Mouse (Mus musculus): ENCODE data around the gene Ccdc160. TPM values are rescaled to one million over a fixed set of nuclear protein-coding genes. Genes with fewer than 3 reads are reported as not detected.

Ccdc160 gene
- polyA plus RNA-seq, 1 experiment: not detected

GRCm38 (mm10) chrX:52760191-52760945, 30.6 kb upstream of the Ccdc160 start:
- no peak for TF ChIP-seq TAL1 (IDR thresholded peaks at IDR 0.05; ENCODE audit: low read length)
- TF ChIP-seq GATA1 (IDR thresholded peaks at IDR 0.05; ENCODE audit: low read length): no peak
- no peaks in the 10 kb centered on the region for H3K36me3 ChIP-seq (ENCODE audit: control insufficient read depth)

GRCm38 (mm10) chrX:52762221-52762620, 28.8 kb upstream of the Ccdc160 start:
- no peaks in the 10 kb centered on the region for H3K4me1 ChIP-seq (ENCODE audit: control insufficient read depth)
- TF ChIP-seq TAL1 (IDR thresholded peaks at IDR 0.05; ENCODE audit: low read length) (no peak), GATA1 (IDR thresholded peaks at IDR 0.05; ENCODE audit: low read length) (no peak)
- no peak overlapping the region for H3K4me3 ChIP-seq (replicated peaks)
- H3K9me3 ChIP-seq (ENCODE audit: control insufficient read depth, low read length): no peaks in the 10 kb centered on the region
- H3K27me3 ChIP-seq (ENCODE audit: control insufficient read depth): no peaks in the 10 kb centered on the region
- no peaks in the 10 kb centered on the region for H3K36me3 ChIP-seq (ENCODE audit: control insufficient read depth)

More at GRCm38 (mm10) chrX:52760191-52760945, 30.6 kb upstream of the Ccdc160 start:
- Histone ChIP-seq H3K4me3 (replicated peaks) (no peak overlapping the region), H3K9me3 (ENCODE audit: control insufficient read depth, low read length) (no peaks in the 10 kb centered on the region), H3K4me1 (ENCODE audit: control insufficient read depth) (no peaks in the 10 kb centered on the region), H3K27me3 (ENCODE audit: control insufficient read depth) (no peaks in the 10 kb centered on the region)

GRCm38 (mm10) chrX:52775973-52776372, 15.0 kb upstream of the Ccdc160 start:
- no peak overlapping the region for H3K4me3 ChIP-seq (replicated peaks)
- H3K27me3 ChIP-seq (ENCODE audit: control insufficient read depth): no peaks in the 10 kb centered on the region
- TF ChIP-seq TAL1 (IDR thresholded peaks at IDR 0.05; ENCODE audit: low read length) (no peak), GATA1 (IDR thresholded peaks at IDR 0.05; ENCODE audit: low read length) (no peak)

DNA sequence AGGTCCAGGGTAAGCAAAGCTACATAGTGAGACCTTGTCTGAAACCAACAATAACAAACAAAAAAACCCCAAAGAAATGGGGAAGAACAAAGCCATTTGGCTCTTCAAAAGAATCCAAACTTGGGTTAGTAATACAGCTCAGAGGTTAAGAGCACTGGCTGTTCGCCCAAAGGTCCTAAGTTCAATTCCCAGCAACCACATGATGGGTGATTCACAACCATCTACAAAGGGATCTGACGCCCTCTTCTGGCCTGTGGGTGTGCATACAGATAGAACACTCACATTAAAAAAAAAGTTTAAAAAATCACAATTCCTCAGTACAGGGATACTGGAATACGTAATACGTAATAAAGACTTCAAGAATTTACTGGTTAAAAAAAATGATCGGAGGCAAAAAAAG, 13.3 kb upstream of the Ccdc160 start:
- Histone ChIP-seq H3K27me3 (ENCODE audit: control insufficient read depth) (no peaks in the 10 kb centered on the region), H3K9me3 (ENCODE audit: control insufficient read depth, low read length) (no peaks in the 10 kb centered on the region), H3K36me3 (ENCODE audit: control insufficient read depth) (no peaks in the 10 kb centered on the region), H3K4me3 (replicated peaks) (no peak overlapping the region), H3K4me1 (ENCODE audit: control insufficient read depth) (no peaks in the 10 kb centered on the region)
- TF ChIP-seq GATA1 (IDR thresholded peaks at IDR 0.05; ENCODE audit: low read length) (no peak), TAL1 (IDR thresholded peaks at IDR 0.05; ENCODE audit: low read length) (no peak)

More at GRCm38 (mm10) chrX:52775973-52776372, 15.0 kb upstream of the Ccdc160 start:
- Histone ChIP-seq H3K36me3 (ENCODE audit: control insufficient read depth) (no peaks in the 10 kb centered on the region), H3K9me3 (ENCODE audit: control insufficient read depth, low read length) (no peaks in the 10 kb centered on the region), H3K4me1 (ENCODE audit: control insufficient read depth) (no peaks in the 10 kb centered on the region)

GRCm38 (mm10) chrX:52783898-52784297, 7.1 kb upstream of the Ccdc160 start:
- H3K9me3 ChIP-seq (ENCODE audit: control insufficient read depth, low read length): no peaks in the 10 kb centered on the region
- no peaks in the 10 kb centered on the region for H3K27me3 ChIP-seq (ENCODE audit: control insufficient read depth)
- no peaks in the 10 kb centered on the region for H3K4me1 ChIP-seq (ENCODE audit: control insufficient read depth)
- no peaks in the 10 kb centered on the region for H3K36me3 ChIP-seq (ENCODE audit: control insufficient read depth)
- no peak for TF ChIP-seq TAL1 (IDR thresholded peaks at IDR 0.05; ENCODE audit: low read length)
- TF ChIP-seq GATA1 (IDR thresholded peaks at IDR 0.05; ENCODE audit: low read length): no peak
- H3K4me3 ChIP-seq (replicated peaks): no peak overlapping the region

DNA sequence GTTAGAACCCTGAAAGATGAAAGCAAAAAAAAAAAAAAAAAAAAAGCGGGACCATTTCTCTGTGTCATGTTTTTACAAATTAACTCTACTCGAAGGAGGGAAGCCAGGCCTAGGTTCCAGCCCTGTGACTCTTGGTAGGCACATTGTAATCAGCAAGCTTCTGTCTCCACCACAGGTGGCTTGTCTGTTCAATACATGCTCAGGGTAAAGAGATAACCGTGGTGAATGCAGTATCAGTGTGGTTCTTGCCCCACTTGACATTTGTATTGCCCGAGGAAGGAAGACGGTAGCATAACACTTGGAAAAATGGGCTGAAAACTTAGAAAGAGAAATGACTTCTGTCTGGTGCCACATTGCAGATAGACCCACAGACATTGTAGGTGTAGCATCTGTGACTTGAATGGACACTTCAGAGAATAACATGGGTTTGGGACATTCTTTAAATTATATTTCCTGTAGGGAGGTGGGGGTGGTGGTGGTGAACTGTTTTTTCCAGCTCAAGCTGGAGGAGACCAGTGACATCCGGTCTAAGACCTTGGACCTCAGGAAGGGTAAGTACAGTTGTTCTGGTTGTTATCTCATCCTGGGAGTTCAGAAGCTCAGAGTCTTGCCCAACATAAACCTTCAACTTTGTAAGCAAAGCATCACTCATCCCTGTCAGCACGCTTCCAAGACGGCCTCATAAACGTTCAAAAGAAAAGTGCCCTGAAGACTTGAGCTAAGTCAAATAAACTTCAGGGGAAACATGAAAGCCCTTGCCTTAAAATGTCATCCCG, 1.1 kb downstream of the Ccdc160 start:
- no peak overlapping the region for H3K4me3 ChIP-seq (replicated peaks)
- TF ChIP-seq GATA1 (IDR thresholded peaks at IDR 0.05; ENCODE audit: low read length): no peak
- no peak for TF ChIP-seq TAL1 (IDR thresholded peaks at IDR 0.05; ENCODE audit: low read length)
- no peaks in the 10 kb centered on the region for H3K27me3 ChIP-seq (ENCODE audit: control insufficient read depth)
- H3K9me3 ChIP-seq (ENCODE audit: control insufficient read depth, low read length): no peaks in the 10 kb centered on the region
- no peaks in the 10 kb centered on the region for H3K4me1 ChIP-seq (ENCODE audit: control insufficient read depth)
- no peaks in the 10 kb centered on the region for H3K36me3 ChIP-seq (ENCODE audit: control insufficient read depth)

- Histone ChIP-seq H3K4me1 (ENCODE audit: control insufficient read depth) (no peaks in the 10 kb centered on the region), H3K27me3 (ENCODE audit: control insufficient read depth) (no peaks in the 10 kb centered on the region), H3K4me3 (replicated peaks) (no peak overlapping the region), H3K36me3 (ENCODE audit: control insufficient read depth) (no peaks in the 10 kb centered on the region), H3K9me3 (ENCODE audit: control insufficient read depth, low read length) (no peaks in the 10 kb centered on the region)
- TF ChIP-seq TAL1 (IDR thresholded peaks at IDR 0.05; ENCODE audit: low read length) (no peak), GATA1 (IDR thresholded peaks at IDR 0.05; ENCODE audit: low read length) (no peak)
These were observed 1.9 kb downstream of the Ccdc160 start for GRCm38 (mm10) chrX:52792861-52793260.

- Histone ChIP-seq H3K4me1 (ENCODE audit: control insufficient read depth) (no peaks in the 10 kb centered on the region), H3K36me3 (ENCODE audit: control insufficient read depth) (no peaks in the 10 kb centered on the region), H3K9me3 (ENCODE audit: control insufficient read depth, low read length) (no peaks in the 10 kb centered on the region), H3K4me3 (replicated peaks) (no peak overlapping the region), H3K27me3 (ENCODE audit: control insufficient read depth) (no peaks in the 10 kb centered on the region)
- TF ChIP-seq TAL1 (IDR thresholded peaks at IDR 0.05; ENCODE audit: low read length) (no peak), GATA1 (IDR thresholded peaks at IDR 0.05; ENCODE audit: low read length) (no peak)
These were observed 4.8 kb downstream of the Ccdc160 start for GRCm38 (mm10) chrX:52795816-52796215.

DNA sequence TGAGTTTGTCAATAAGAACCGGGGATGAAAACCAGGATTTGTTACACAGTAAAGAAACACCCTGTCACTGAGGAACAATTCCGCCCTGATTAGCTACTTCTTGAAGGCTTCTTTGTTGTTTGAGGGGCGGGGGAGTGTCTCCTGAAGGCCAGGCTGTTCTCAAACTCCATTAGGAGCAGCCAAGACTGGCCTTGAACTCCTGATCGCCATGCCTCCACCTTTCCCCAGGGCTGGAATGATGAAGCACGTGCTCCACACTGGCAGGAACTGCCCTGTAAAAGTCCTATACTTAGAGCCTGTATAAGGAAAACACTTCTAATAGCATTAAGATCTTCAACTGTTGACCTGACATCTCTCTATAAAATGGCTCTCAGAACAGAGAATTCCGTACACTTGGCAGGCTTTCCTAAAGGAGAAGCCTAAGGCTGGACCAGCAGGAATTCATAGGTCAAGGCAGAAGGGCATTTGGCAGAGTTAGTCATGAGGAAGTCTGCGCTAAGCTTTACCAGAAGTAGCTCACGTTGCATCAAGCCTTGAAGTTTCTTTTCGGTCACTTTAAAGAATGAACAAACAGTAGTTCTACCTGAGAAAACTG, 6.1 kb downstream of the Ccdc160 start:
- Histone ChIP-seq H3K4me1 (ENCODE audit: control insufficient read depth) (no peaks in the 10 kb centered on the region), H3K27me3 (ENCODE audit: control insufficient read depth) (no peaks in the 10 kb centered on the region), H3K4me3 (replicated peaks) (no peak overlapping the region), H3K9me3 (ENCODE audit: control insufficient read depth, low read length) (no peaks in the 10 kb centered on the region), H3K36me3 (ENCODE audit: control insufficient read depth) (no peaks in the 10 kb centered on the region)
- TF ChIP-seq GATA1 (IDR thresholded peaks at IDR 0.05; ENCODE audit: low read length) (no peak), TAL1 (IDR thresholded peaks at IDR 0.05; ENCODE audit: low read length) (no peak)

Data from erythroblast, embryonic 14.5 days (primary cell).